Mouse (Mus musculus): Measurements from ENCODE around the gene Gm17359. TPM values are rescaled to one million over a fixed set of nuclear protein-coding genes. Genes with fewer than 3 reads are reported as not detected.

Gene Gm17359
- total and polyA plus RNA-seq, 3 experiments, result not detected

GRCm38 (mm10) chr3:79379873-79380595 is 43.6 kb downstream of the Gm17359 start:
- ATAC-seq (ENCODE audit: extremely low read depth, insufficient number of reproducible peaks, low FRiP score, poor library complexity, severe bottlenecking), result no peak
- Histone ChIP-seq H3K4me3 (ENCODE audit: low read depth, low read length) (no peak overlapping the region), H3K4me1 (ENCODE audit: insufficient read depth, low read depth, low read length) (no peaks in the 10 kb centered on the region), H3K27me3 (ENCODE audit: insufficient read depth, low read length) (peaks cover 9% of the 10 kb centered on the region), H3K9me3 (replicated peaks) (no peaks in the 10 kb centered on the region), H3K36me3 (replicated peaks) (no peaks in the 10 kb centered on the region)
- no peak for DNase-seq (ENCODE audit: low spot score)
- TF ChIP-seq POLR2AphosphoS5 (IDR thresholded peaks at IDR 0.05; ENCODE audit: insufficient replicate concordance, low read depth, low read length), result no peak
- TF ChIP-seq TAL1 (conservative IDR thresholded peaks at IDR 0.05; ENCODE audit: low read depth, low read length), result no peak
- TF ChIP-seq GATA2 (IDR thresholded peaks at IDR 0.05; ENCODE audit: borderline replicate concordance, low read depth, low read length), result no peak
- no peak for TF ChIP-seq GATA1 (IDR thresholded peaks at IDR 0.05; ENCODE audit: borderline replicate concordance, low read length)
- no peak for TF ChIP-seq CTCF (IDR thresholded peaks at IDR 0.05; ENCODE audit: low read depth, low read length)

- TF ChIP-seq TAL1 (conservative IDR thresholded peaks at IDR 0.05; ENCODE audit: low read depth, low read length) (no peak), GATA1 (IDR thresholded peaks at IDR 0.05; ENCODE audit: borderline replicate concordance, low read length) (no peak), CTCF (IDR thresholded peaks at IDR 0.05; ENCODE audit: low read depth, low read length) (no peak), POLR2AphosphoS5 (IDR thresholded peaks at IDR 0.05; ENCODE audit: insufficient replicate concordance, low read depth, low read length) (no peak)
- Histone ChIP-seq H3K36me3 (replicated peaks) (no peaks in the 10 kb centered on the region), H3K4me3 (ENCODE audit: low read depth, low read length) (no peak overlapping the region), H3K4me1 (ENCODE audit: insufficient read depth, low read depth, low read length) (no peaks in the 10 kb centered on the region), H3K27me3 (ENCODE audit: insufficient read depth, low read length) (peaks cover 13% of the 10 kb centered on the region), H3K9me3 (replicated peaks) (no peaks in the 10 kb centered on the region)
- ATAC-seq (ENCODE audit: extremely low read depth, insufficient number of reproducible peaks, low FRiP score, poor library complexity, severe bottlenecking) (no peak), DNase-seq (ENCODE audit: low spot score) (no peak)
Measured at GRCm38 (mm10) chr3:79381398-79381797, 44.9 kb downstream of the Gm17359 start.

DNA sequence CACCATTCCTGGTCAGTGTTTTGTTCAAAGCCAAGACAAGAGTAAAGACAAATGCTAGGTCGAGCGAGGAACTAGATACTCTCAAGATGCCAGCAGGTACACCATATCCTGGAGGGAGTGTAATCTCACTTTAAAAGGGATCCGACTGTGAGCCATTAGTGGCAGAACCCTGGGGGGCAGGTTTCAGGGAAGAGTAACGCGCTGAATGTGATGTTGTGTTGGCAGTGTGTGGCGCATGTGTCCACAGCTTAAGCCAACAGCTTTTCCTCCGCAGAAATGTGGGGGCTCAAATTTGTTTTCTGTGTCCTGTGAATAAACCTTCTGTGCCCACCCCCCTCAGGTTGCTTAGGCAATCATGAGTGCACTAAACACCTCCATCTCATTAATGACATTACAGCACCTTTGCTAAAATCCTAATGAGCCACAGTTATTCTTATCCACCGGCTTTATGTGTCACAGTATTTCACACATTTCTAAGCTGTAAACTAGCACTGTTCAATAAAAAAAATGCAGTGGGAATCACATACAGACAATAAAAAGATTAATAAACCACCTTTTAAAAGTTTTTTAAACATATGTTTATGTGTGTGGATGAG is 49.1 kb downstream of the Gm17359 start:
- Histone ChIP-seq H3K9me3 (replicated peaks) (no peaks in the 10 kb centered on the region), H3K4me1 (ENCODE audit: insufficient read depth, low read depth, low read length) (no peaks in the 10 kb centered on the region), H3K36me3 (replicated peaks) (no peaks in the 10 kb centered on the region), H3K4me3 (ENCODE audit: low read depth, low read length) (no peak overlapping the region), H3K27me3 (ENCODE audit: insufficient read depth, low read length) (peaks cover 6% of the 10 kb centered on the region; the same call in 1 of the 2 replicates)
- ATAC-seq (ENCODE audit: extremely low read depth, insufficient number of reproducible peaks, low FRiP score, poor library complexity, severe bottlenecking) (no peak), DNase-seq (ENCODE audit: low spot score) (no peak)
- no peak for TF ChIP-seq TAL1 (conservative IDR thresholded peaks at IDR 0.05; ENCODE audit: low read depth, low read length)
- no peak for TF ChIP-seq GATA2 (IDR thresholded peaks at IDR 0.05; ENCODE audit: borderline replicate concordance, low read depth, low read length)
- no peak for TF ChIP-seq GATA1 (IDR thresholded peaks at IDR 0.05; ENCODE audit: borderline replicate concordance, low read length)
- TF ChIP-seq CTCF (IDR thresholded peaks at IDR 0.05; ENCODE audit: low read depth, low read length), result no peak
- no peak for TF ChIP-seq POLR2AphosphoS5 (IDR thresholded peaks at IDR 0.05; ENCODE audit: insufficient replicate concordance, low read depth, low read length)

DNA sequence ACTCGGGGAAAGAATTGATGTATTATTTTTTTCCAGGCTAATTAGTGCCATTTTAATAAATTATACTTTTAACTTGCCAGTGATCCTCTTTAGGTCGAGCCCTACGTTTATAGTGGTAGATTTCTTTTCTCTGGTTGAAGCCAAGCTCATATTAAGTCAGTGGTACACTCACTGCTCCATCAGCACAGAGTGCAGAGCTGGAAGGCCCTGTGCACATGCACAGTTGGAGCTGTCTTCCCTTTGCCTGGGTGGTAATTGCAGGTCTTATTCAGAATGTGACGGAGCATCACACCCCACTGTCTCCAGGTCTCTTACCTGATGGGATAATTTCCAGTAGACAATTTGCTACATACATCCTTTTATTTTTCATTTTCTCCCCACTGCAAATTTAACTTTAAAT is 52.6 kb downstream of the Gm17359 start:
- no peak for DNase-seq (ENCODE audit: low spot score)
- Histone ChIP-seq H3K9me3 (replicated peaks) (peaks cover 2% of the 10 kb centered on the region), H3K4me1 (ENCODE audit: insufficient read depth, low read depth, low read length) (no peaks in the 10 kb centered on the region), H3K4me3 (ENCODE audit: low read depth, low read length) (no peak overlapping the region), H3K27me3 (ENCODE audit: insufficient read depth, low read length) (peaks cover 6% of the 10 kb centered on the region; the same call in 1 of the 2 replicates), H3K36me3 (replicated peaks) (no peaks in the 10 kb centered on the region)
- TF ChIP-seq GATA2 (IDR thresholded peaks at IDR 0.05; ENCODE audit: borderline replicate concordance, low read depth, low read length) (no peak), TAL1 (conservative IDR thresholded peaks at IDR 0.05; ENCODE audit: low read depth, low read length) (no peak), GATA1 (IDR thresholded peaks at IDR 0.05; ENCODE audit: borderline replicate concordance, low read length) (no peak), POLR2AphosphoS5 (IDR thresholded peaks at IDR 0.05; ENCODE audit: insufficient replicate concordance, low read depth, low read length) (no peak), CTCF (IDR thresholded peaks at IDR 0.05; ENCODE audit: low read depth, low read length) (no peak)
- ATAC-seq (ENCODE audit: extremely low read depth, insufficient number of reproducible peaks, low FRiP score, poor library complexity, severe bottlenecking), result no peak

DNA sequence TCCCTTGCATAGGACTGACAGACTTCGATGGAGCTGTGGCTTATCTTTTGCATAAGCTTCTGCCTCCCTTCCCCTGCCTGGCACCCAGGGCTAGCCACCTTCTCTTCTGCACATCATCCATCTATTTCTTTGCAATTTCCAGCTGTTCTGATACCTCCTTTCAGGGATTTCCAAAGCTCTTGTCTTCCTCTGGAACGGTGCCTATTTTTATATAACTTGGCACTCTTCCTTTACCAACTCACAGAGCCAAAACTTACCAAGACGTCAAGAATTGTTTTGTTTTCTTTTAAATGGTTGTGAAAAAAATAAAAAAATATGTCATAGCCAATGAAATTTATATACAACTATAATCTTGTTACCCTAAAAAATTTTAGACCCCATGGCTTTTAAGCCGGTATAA is 64.1 kb downstream of the Gm17359 start:
- Histone ChIP-seq H3K4me1 (ENCODE audit: insufficient read depth, low read depth, low read length) (peaks cover 11% of the 10 kb centered on the region), H3K9me3 (replicated peaks) (no peaks in the 10 kb centered on the region), H3K36me3 (replicated peaks) (no peaks in the 10 kb centered on the region), H3K27me3 (ENCODE audit: insufficient read depth, low read length) (peaks cover 40% of the 10 kb centered on the region), H3K4me3 (ENCODE audit: low read depth, low read length) (no peak overlapping the region)
- no peak for ATAC-seq (ENCODE audit: extremely low read depth, insufficient number of reproducible peaks, low FRiP score, poor library complexity, severe bottlenecking)
- no peak for DNase-seq (ENCODE audit: low spot score)
- TF ChIP-seq GATA1 (IDR thresholded peaks at IDR 0.05; ENCODE audit: borderline replicate concordance, low read length), result no peak
- no peak for TF ChIP-seq GATA2 (IDR thresholded peaks at IDR 0.05; ENCODE audit: borderline replicate concordance, low read depth, low read length)
- TF ChIP-seq TAL1 (conservative IDR thresholded peaks at IDR 0.05; ENCODE audit: low read depth, low read length), result no peak
- TF ChIP-seq POLR2AphosphoS5 (IDR thresholded peaks at IDR 0.05; ENCODE audit: insufficient replicate concordance, low read depth, low read length), result no peak
- no peak for TF ChIP-seq CTCF (IDR thresholded peaks at IDR 0.05; ENCODE audit: low read depth, low read length)

GRCm38 (mm10) chr3:79402056-79402455 is 65.6 kb downstream of the Gm17359 start:
- H3K9me3 ChIP-seq (replicated peaks), result no peaks in the 10 kb centered on the region
- TF ChIP-seq GATA1 (IDR thresholded peaks at IDR 0.05; ENCODE audit: borderline replicate concordance, low read length) (no peak), CTCF (IDR thresholded peaks at IDR 0.05; ENCODE audit: low read depth, low read length) (no peak), GATA2 (IDR thresholded peaks at IDR 0.05; ENCODE audit: borderline replicate concordance, low read depth, low read length) (no peak), POLR2AphosphoS5 (IDR thresholded peaks at IDR 0.05; ENCODE audit: insufficient replicate concordance, low read depth, low read length) (no peak), TAL1 (conservative IDR thresholded peaks at IDR 0.05; ENCODE audit: low read depth, low read length) (no peak)
- ATAC-seq (ENCODE audit: extremely low read depth, insufficient number of reproducible peaks, low FRiP score, poor library complexity, severe bottlenecking) (no peak), DNase-seq (ENCODE audit: low spot score) (no peak)
- H3K27me3 ChIP-seq (ENCODE audit: insufficient read depth, low read length), result peaks cover 34% of the 10 kb centered on the region
- H3K36me3 ChIP-seq (replicated peaks), result no peaks in the 10 kb centered on the region
- peaks cover 8% of the 10 kb centered on the region for H3K4me1 ChIP-seq (ENCODE audit: insufficient read depth, low read depth, low read length)
- no peak overlapping the region for H3K4me3 ChIP-seq (ENCODE audit: low read depth, low read length)
